Comparison of ENCODE assay signal across 8 mouse cellular contexts in genomic region chr9:53829081-53829865, GRCm38 (mm10). TPM values are rescaled to one million over a fixed set of nuclear protein-coding genes. Genes with fewer than 3 reads are reported as not detected.
DNase-seq lines count a peak whose midpoint lies in the region; ATAC-seq and TF ChIP-seq lines count a peak whose summit lies in the region.

No protein-coding gene starts in this region.

- no peaks in the 10 kb centered on the region for H3K36me3 ChIP-seq in CH12.LX (replicated peaks in 1 of 2; ENCODE audit: control insufficient read depth in 1 of 2, insufficient read depth in 1 of 2, low read length in 1 of 2)
- no peaks in the 10 kb centered on the region for H3K36me3 ChIP-seq in heart, postnatal 0 days (replicated peaks; ENCODE audit: control insufficient read depth, insufficient read depth, low read length)
- no peaks in the 10 kb centered on the region for H3K36me3 ChIP-seq in liver, postnatal 0 days (replicated peaks; ENCODE audit: insufficient read depth, low read length)
- H3K36me3 ChIP-seq in neural tube, embryonic 14.5 days (ENCODE audit: control insufficient read depth, insufficient read depth, low read length), result no peaks in the 10 kb centered on the region

- no peaks in the 10 kb centered on the region for H3K79me2 ChIP-seq in CH12.LX (replicated peaks; ENCODE audit: control insufficient read depth, extremely low read depth, insufficient read depth, poor library complexity, severe bottlenecking)

- no peak overlapping the region for H3K27ac ChIP-seq in CH12.LX (ENCODE audit: insufficient read depth, low read depth)
- no peak overlapping the region for H3K27ac ChIP-seq in heart, postnatal 0 days (ENCODE audit: low read depth)
- no peak overlapping the region for H3K27ac ChIP-seq in liver, postnatal 0 days (ENCODE audit: low read depth)
- peak overlapping the region; percentile 69 for H3K27ac ChIP-seq in neural tube, embryonic 14.5 days (ENCODE audit: low read depth, low read length)

- no peaks in the 10 kb centered on the region for H3K27me3 ChIP-seq in CH12.LX (replicated peaks)
- H3K27me3 ChIP-seq in heart, postnatal 0 days (ENCODE audit: control insufficient read depth, insufficient read depth, low read length), result 0 out of 2 replicates have a peak, but pooled peaks cover 7% of the 10 kb centered on the region
- H3K27me3 ChIP-seq in liver, postnatal 0 days (ENCODE audit: insufficient read depth, low read length), result 0 out of 2 replicates have a peak, but pooled peaks cover 6% of the 10 kb centered on the region
- no peaks in the 10 kb centered on the region for H3K27me3 ChIP-seq in neural tube, embryonic 14.5 days (ENCODE audit: control insufficient read depth, insufficient read depth, low read length)

- H3K4me1 ChIP-seq in CH12.LX (ENCODE audit: control insufficient read depth in 1 of 2, insufficient read depth in 2 of 2), result peaks cover 3 to 18% of the 10 kb centered on the region in 2 experiments; a peak in 3 of 4 replicates
- 0 out of 2 replicates have a peak, but pooled peaks cover 11% of the 10 kb centered on the region for H3K4me1 ChIP-seq in heart, postnatal 0 days (ENCODE audit: control insufficient read depth, insufficient read depth)
- H3K4me1 ChIP-seq in liver, postnatal 0 days (ENCODE audit: insufficient read depth), result 0 out of 2 replicates have a peak, but pooled peaks cover 6% of the 10 kb centered on the region
- no peaks in the 10 kb centered on the region for H3K4me1 ChIP-seq in neural tube, embryonic 14.5 days (ENCODE audit: control insufficient read depth, insufficient read depth, low read length)

- no peak for TF ChIP-seq EP300 in CH12.LX (IDR thresholded peaks at IDR 0.05; ENCODE audit: low read length)
- TF ChIP-seq EP300 in heart, postnatal 0 days (IDR thresholded peaks at IDR 0.05; ENCODE audit: low read depth), result no peak
- no peak for TF ChIP-seq EP300 in liver, postnatal 0 days (IDR thresholded peaks at IDR 0.05; ENCODE audit: low read depth)

- WGBS in heart, postnatal 0 days, result 12% methylated on average over 14 of the region's 14 CpGs
- WGBS in liver, postnatal 0 days (ENCODE audit: insufficient replicate concordance), result 16% methylated on average over 14 of the region's 14 CpGs
- WGBS in neural tube, embryonic 14.5 days, result 19% methylated on average over 14 of the region's 14 CpGs

- TF ChIP-seq RAD21 in CH12.LX (IDR thresholded peaks at IDR 0.05; ENCODE audit: low read depth, low read length), result peak; percentile 42

- peak overlapping the region; percentile 67; the same call in 1 of the 2 replicates for H3K4me2 ChIP-seq in CH12.LX (ENCODE audit: insufficient read depth, low read depth, poor library complexity, severe bottlenecking)
- peak overlapping the region; percentile 73 for H3K4me2 ChIP-seq in heart, postnatal 0 days (ENCODE audit: low read depth, low read length)
- H3K4me2 ChIP-seq in liver, postnatal 0 days (ENCODE audit: low read depth, low read length), result peak overlapping the region; percentile 74
- peak overlapping the region; percentile 57 for H3K4me2 ChIP-seq in neural tube, embryonic 14.5 days (ENCODE audit: low read depth, low read length)

- dilution Hi-C loops in CH12.LX (cut with MboI; ENCODE audit: extremely low pct_ligation_motif_present, extremely low pct_unique_long_range_greater_than_20kb, low sequenced_read_pairs), result no loop called here

- TF ChIP-seq CTCF in CH12.LX (conservative IDR thresholded peaks at IDR 0.05 in 1 of 2, IDR thresholded peaks at IDR 0.05 in 1 of 2; ENCODE audit: low read depth in 2 of 2, low read length in 2 of 2), result peak; percentile 18 to 66; a peak in 3 of 4 replicates
- TF ChIP-seq CTCF in heart, postnatal 0 days (IDR thresholded peaks at IDR 0.05; ENCODE audit: low read depth), result peak; percentile 49
- peak; percentile 42 for TF ChIP-seq CTCF in liver, postnatal 0 days (IDR thresholded peaks at IDR 0.05; ENCODE audit: low read depth)

- no peak for TF ChIP-seq POLR2A in CH12.LX (IDR thresholded peaks at IDR 0.05; ENCODE audit: low read depth, low read length)

- peak overlapping the region; percentile 17 to 43 (median 31) for H3K4me3 ChIP-seq in CH12.LX (replicated peaks in 1 of 3; ENCODE audit: low read depth in 2 of 3, low read length in 2 of 3, poor library complexity in 1 of 3)
- H3K4me3 ChIP-seq in heart, postnatal 0 days (ENCODE audit: low read depth, low read length), result peak overlapping the region; percentile 50
- H3K4me3 ChIP-seq in liver, postnatal 0 days (ENCODE audit: low read depth, low read length), result peak overlapping the region; percentile 46
- peak overlapping the region; percentile 40 for H3K4me3 ChIP-seq in neural tube, embryonic 14.5 days (ENCODE audit: low read depth, low read length)

- H3K9me3 ChIP-seq in CH12.LX (replicated peaks; ENCODE audit: low read length), result no peaks in the 10 kb centered on the region
- H3K9me3 ChIP-seq in heart, postnatal 0 days (replicated peaks; ENCODE audit: control insufficient read depth, low read length), result no peaks in the 10 kb centered on the region
- H3K9me3 ChIP-seq in liver, postnatal 0 days (ENCODE audit: low read length), result no peaks in the 10 kb centered on the region
- no peaks in the 10 kb centered on the region for H3K9me3 ChIP-seq in neural tube, embryonic 14.5 days (ENCODE audit: control insufficient read depth, low read length)

- DNase-seq in CH12.LX (ENCODE audit: extremely low read depth) (peak; percentile 60), adipocyte (ENCODE audit: low spot score) (peak; percentile 45)
- peak; percentile 82 for DNase-seq in embryo, embryonic 11 days
- peak; percentile 73 for DNase-seq in heart, postnatal 0 days (ENCODE audit: low spot score)
- peak; percentile 41 to 53 for DNase-seq in kidney, postnatal 4 days
- DNase-seq in liver, postnatal 0 days, result peak; percentile 18
- DNase-seq in testis, postnatal 10 days (ENCODE audit: low spot score), result no peak

- peak; percentile 60 for ATAC-seq in heart, postnatal 0 days (ENCODE audit: insufficient read depth, low read depth)
- ATAC-seq in liver, postnatal 0 days, result no peak
- peak; percentile 76; the same call in 1 of the 2 replicates for ATAC-seq in neural tube, embryonic 14.5 days (ENCODE audit: low read depth)

- H3K9ac ChIP-seq in CH12.LX (ENCODE audit: insufficient read depth, low read depth), result peak overlapping the region; percentile 21
- H3K9ac ChIP-seq in heart, postnatal 0 days (replicated peaks; ENCODE audit: low read depth, low read length), result peak overlapping the region; percentile 41; the same call in 1 of the 2 replicates
- peak overlapping the region; percentile 59 for H3K9ac ChIP-seq in liver, postnatal 0 days (replicated peaks)
- H3K9ac ChIP-seq in neural tube, embryonic 14.5 days (replicated peaks; ENCODE audit: low read depth, low read length), result peak overlapping the region; percentile 50; the same call in 1 of the 2 replicates

- in situ Hi-C loops in CH12.LX (cut with MboI; ENCODE audit: low pct_ligation_motif_present, low pct_unique_long_range_greater_than_20kb, low sequenced_read_pairs), result no loop called here

TF ChIP-seq in CH12.LX, 34 proteins besides CTCF, POLR2A, EP300 and RAD21:
- no peak for TF ChIP-seq USF1 (IDR thresholded peaks at IDR 0.05; ENCODE audit: low read depth, low read length)
- peak; percentile 37 for TF ChIP-seq SMC3 (IDR thresholded peaks at IDR 0.05; ENCODE audit: low read depth, low read length)

RNA-seq across cellular contexts. Expression of gene Sln, which starts 20.7 kb away (rescaled TPM):
- total RNA-seq in CH12.LX (2012; rRNA removed) (not detected in 2 replicates), CH12.LX (2014; rRNA removed) (not detected in 2 replicates)
- not detected in 2 replicates for polyA plus RNA-seq in CH12.LX (2012; ENCODE audit: insufficient read length, low read depth)
- 80.1 and 118 TPM in 2 replicates for total RNA-seq in heart, postnatal 0 days (2014; rRNA removed; ENCODE audit: low replicate concordance)
- polyA plus RNA-seq in heart, postnatal 0 days (2015; fragmentation: Nextera tagmentation; extraction: Ambion mirVana), result 339 and 434 TPM in 2 replicates
- polyA plus RNA-seq in liver, postnatal 0 days (2015; fragmentation: Nextera tagmentation; extraction: Ambion mirVana), result 0.85 and 16.9 TPM in 2 replicates
- polyA plus RNA-seq in neural tube, embryonic 14.5 days (2014; fragmentation: Nextera tagmentation; extraction: Ambion mirVana), result 0.46 and 1.4 TPM in 2 replicates

RNA-seq across cellular contexts. Expression of gene Slc35f2, which starts 57.9 kb away (rescaled TPM):
- total RNA-seq in CH12.LX (2012; rRNA removed) (3.1 and 3.4 TPM in 2 replicates), CH12.LX (2014; rRNA removed) (0.13 and 0.14 TPM in 2 replicates)
- 0.25 and 0.47 TPM in 2 replicates for polyA plus RNA-seq in CH12.LX (2012; ENCODE audit: insufficient read length, low read depth)
- 0.39 TPM in 1 of 2 replicates, not detected in the other for total RNA-seq in heart, postnatal 0 days (2014; rRNA removed; ENCODE audit: low replicate concordance)
- 0.10 and 0.16 TPM in 2 replicates for polyA plus RNA-seq in heart, postnatal 0 days (2015; fragmentation: Nextera tagmentation; extraction: Ambion mirVana)
- 0.14 and 0.22 TPM in 2 replicates for polyA plus RNA-seq in liver, postnatal 0 days (2015; fragmentation: Nextera tagmentation; extraction: Ambion mirVana)
- polyA plus RNA-seq in neural tube, embryonic 14.5 days (2014; fragmentation: Nextera tagmentation; extraction: Ambion mirVana), result 24.3 and 24.8 TPM in 2 replicates

Comparison
In these comparisons a context has a peak if more than half of its experiments do, and no peak if none do; other contexts are left out.
1. RNA of gene Sln, which starts 20.7 kb away (polyA plus RNA-seq): 339 to 434 TPM in heart, postnatal 0 days; 0.46 to 1.4 TPM in neural tube, embryonic 14.5 days, 0.85 to 16.9 TPM in liver, postnatal 0 days and not detected in CH12.LX; every median in the first group is over 10 times any median in the second.
2. RNA of gene Slc35f2, which starts 57.9 kb away (polyA plus RNA-seq): 24.3 to 24.8 TPM in neural tube, embryonic 14.5 days; 0.25 to 0.47 TPM in CH12.LX, 0.14 to 0.22 TPM in liver, postnatal 0 days and 0.10 to 0.16 TPM in heart, postnatal 0 days; every median in the first group is over 10 times any median in the second.
3. Peak in every context shown above with its lines, with median percentiles within 50 percentile points of each other: H3K4me2 ChIP-seq, H3K4me3 ChIP-seq, H3K9ac ChIP-seq and CTCF ChIP-seq.